Mouse (Mus musculus) MEL (cell line): Measurements from ENCODE around the gene Prkag1. TPM values are rescaled to one million over a fixed set of nuclear protein-coding genes. Genes with fewer than 3 reads are reported as not detected.

ENCODE experiments used
- DNase-seq: peaks from one replicate; pipeline ENCODE4 v3.0.0; 2011; ENCODE audit warnings: low read depth, low spot score
- H3K27ac ChIP-seq: 2 replicates; pipeline ENCODE4 v1.5.1; 2012; ENCODE audit warnings: low read depth, mild to moderate bottlenecking, control low read depth, low read length, moderate library complexity; ENCODE audit not compliant: control insufficient read depth
- H3K27me3 ChIP-seq, 2 experiments: fragments of 150-350 bp in 1 of 2; sonication (generic) in 1 of 2; 2 replicates each; pipeline ENCODE4 v1.6.1; 2012; ENCODE audit warnings: low read length in 2 of 2, mild to moderate bottlenecking in 2 of 2, improper control_type of control experiment in 1 of 2, moderate library complexity in 1 of 2; ENCODE audit not compliant: insufficient read depth in 2 of 2, control insufficient read depth in 1 of 2
- H3K36me3 ChIP-seq, 2 experiments: 2 replicates each; pipeline ENCODE4 v1.6.1; 2012 to 2014; ENCODE audit warnings: low read length in 2 of 2, improper control_type of control experiment in 1 of 2, inconsistent platforms in 1 of 2, mild to moderate bottlenecking in 1 of 2; ENCODE audit not compliant: insufficient read depth in 2 of 2, control insufficient read depth in 1 of 2
- H3K4me1 ChIP-seq, 2 experiments: fragments of 150-350 bp in 1 of 2; sonication (generic) in 1 of 2; 2 replicates each; pipeline ENCODE4 v1.6.1; 2012; ENCODE audit warnings: low read length in 2 of 2, improper control_type of control experiment in 1 of 2, mild to moderate bottlenecking in 1 of 2; ENCODE audit not compliant: insufficient read depth in 2 of 2, control insufficient read depth in 1 of 2
- H3K4me3 ChIP-seq, 2 experiments: fragments of 150-350 bp in 1 of 2; sonication (generic) in 1 of 2; 2 replicates each; pipeline ENCODE4 v1.5.1; 2012; ENCODE audit warnings: low read depth in 2 of 2, low read length in 2 of 2, mild to moderate bottlenecking in 2 of 2, moderate library complexity in 2 of 2, control low read depth in 1 of 2, improper control_type of control experiment in 1 of 2; ENCODE audit not compliant: control insufficient read depth in 1 of 2, insufficient read depth in 1 of 2
- H3K79me2 ChIP-seq: 2 replicates; pipeline ENCODE4 v1.6.1; 2012; ENCODE audit warnings: mild to moderate bottlenecking, low read length, moderate library complexity; ENCODE audit not compliant: control insufficient read depth, poor library complexity, insufficient read depth
- H3K9ac ChIP-seq: 2 replicates; pipeline ENCODE4 v1.6.1; 2012; ENCODE audit warnings: low read depth, mild to moderate bottlenecking, control low read depth, low read length, moderate library complexity; ENCODE audit not compliant: control insufficient read depth, poor library complexity, severe bottlenecking
- H3K9me3 ChIP-seq: fragments of 150-350 bp; sonication (generic); replicated peaks from 2 replicates; pipeline ENCODE4 v1.6.1; 2012; ENCODE audit warnings: mild to moderate bottlenecking, low read length, improper control_type of control experiment, moderate library complexity; ENCODE audit not compliant: insufficient read depth
- CHD1 ChIP-seq: IDR thresholded peaks from 2 replicates; pipeline ENCODE4 v1.6.1; 2012; ENCODE audit warnings: low read depth, mild to moderate bottlenecking, inconsistent platforms, low read length, improper control_type of control experiment
- CTCF ChIP-seq, 3 experiments: IDR thresholded peaks in 2 of 3; conservative IDR thresholded peaks in 1 of 3; 2 replicates each; pipeline ENCODE4 v1.5.1; 2011 to 2012; ENCODE audit warnings: low read length in 3 of 3, low read depth in 2 of 3, mild to moderate bottlenecking in 2 of 3, improper control_type of control experiment in 1 of 3, inconsistent platforms in 1 of 3, mixed read lengths in 1 of 3, moderate library complexity in 1 of 3; ENCODE audit not compliant: control insufficient read depth in 1 of 3, insufficient read depth in 1 of 3, poor library complexity in 1 of 3, severe bottlenecking in 1 of 3
- ELF1 ChIP-seq: IDR thresholded peaks from 2 replicates; pipeline ENCODE4 v1.6.1; 2014; ENCODE audit warnings: low read depth, mild to moderate bottlenecking, inconsistent platforms, low read length, improper control_type of control experiment, moderate library complexity
- ETS1 ChIP-seq: IDR thresholded peaks from 2 replicates; pipeline ENCODE4 v1.6.1; 2012; ENCODE audit warnings: low read depth, mild to moderate bottlenecking, inconsistent platforms, low read length, improper control_type of control experiment, moderate library complexity
- HCFC1 ChIP-seq: IDR thresholded peaks from 2 replicates; pipeline ENCODE4 v1.6.1; 2012; ENCODE audit warnings: low read depth, mild to moderate bottlenecking, inconsistent platforms, low read length, improper control_type of control experiment, moderate library complexity
- MAFK ChIP-seq: IDR thresholded peaks from 2 replicates; pipeline ENCODE4 v1.6.1; 2011; ENCODE audit warnings: low read depth, mild to moderate bottlenecking, low read length, improper control_type of control experiment, borderline replicate concordance
- MAX ChIP-seq: IDR thresholded peaks from 2 replicates; pipeline ENCODE4 v1.6.1; 2011; ENCODE audit warnings: low read length, improper control_type of control experiment
- MAZ ChIP-seq: IDR thresholded peaks from 2 replicates; pipeline ENCODE4 v1.6.1; 2012; ENCODE audit warnings: low read depth, mild to moderate bottlenecking, inconsistent platforms, low read length, improper control_type of control experiment
- MXI1 ChIP-seq: IDR thresholded peaks from 2 replicates; pipeline ENCODE4 v1.6.1; 2011; ENCODE audit warnings: mild to moderate bottlenecking, low read depth, low read length, improper control_type of control experiment
- MYC ChIP-seq: IDR thresholded peaks from 2 replicates; pipeline ENCODE4 v1.6.1; 2011; ENCODE audit warnings: low read depth, mild to moderate bottlenecking, low read length, improper control_type of control experiment, moderate library complexity
- NELFE ChIP-seq: IDR thresholded peaks from 2 replicates; pipeline ENCODE4 v1.6.1; 2011; ENCODE audit warnings: low read depth, low read length, improper control_type of control experiment
- NRF1 ChIP-seq: IDR thresholded peaks from 2 replicates; pipeline ENCODE4 v1.6.1; 2014; ENCODE audit warnings: low read depth, mild to moderate bottlenecking, inconsistent platforms, low read length, improper control_type of control experiment, moderate library complexity; ENCODE audit not compliant: poor library complexity, insufficient read depth, severe bottlenecking
- POLR2A ChIP-seq, 2 experiments: IDR thresholded peaks; 2 replicates each; pipeline ENCODE4 v1.6.1; 2011 to 2012; ENCODE audit warnings: low read length in 2 of 2, mild to moderate bottlenecking in 2 of 2, control low read depth in 1 of 2, improper control_type of control experiment in 1 of 2, low read depth in 1 of 2, moderate library complexity in 1 of 2; ENCODE audit not compliant: control insufficient read depth in 1 of 2, insufficient read depth in 1 of 2, poor library complexity in 1 of 2
- POLR2AphosphoS2 ChIP-seq: IDR thresholded peaks from 2 replicates; pipeline ENCODE4 v1.6.1; 2011; ENCODE audit warnings: low read length, improper control_type of control experiment
- RAD21 ChIP-seq: IDR thresholded peaks from 2 replicates; pipeline ENCODE4 v1.6.1; 2011; ENCODE audit warnings: mild to moderate bottlenecking, low read depth, low read length, improper control_type of control experiment
- RCOR1 ChIP-seq: IDR thresholded peaks from 2 replicates; pipeline ENCODE4 v1.6.1; 2012; ENCODE audit warnings: low read depth, mild to moderate bottlenecking, inconsistent platforms, low read length, improper control_type of control experiment
- SIN3A ChIP-seq: IDR thresholded peaks from 2 replicates; pipeline ENCODE4 v1.6.1; 2012; ENCODE audit warnings: low read length, improper control_type of control experiment, inconsistent platforms
- SMC3 ChIP-seq: IDR thresholded peaks from 2 replicates; pipeline ENCODE4 v1.6.1; 2011; ENCODE audit warnings: low read depth, low read length, improper control_type of control experiment
- TBP ChIP-seq: IDR thresholded peaks from 2 replicates; pipeline ENCODE4 v1.8.0; 2011; ENCODE audit warnings: low read depth, low read length, improper control_type of control experiment
- TCF12 ChIP-seq: IDR thresholded peaks from 2 replicates; pipeline ENCODE4 v1.6.1; 2014; ENCODE audit warnings: low read depth, mild to moderate bottlenecking, inconsistent platforms, low read length, improper control_type of control experiment, moderate library complexity
- USF2 ChIP-seq, 2 experiments: IDR thresholded peaks; 2 replicates each; pipeline ENCODE4 v1.6.1; 2011 to 2012; ENCODE audit warnings: improper control_type of control experiment in 2 of 2, low read length in 2 of 2, borderline replicate concordance in 1 of 2, inconsistent platforms in 1 of 2, low read depth in 1 of 2, mild to moderate bottlenecking in 1 of 2; ENCODE audit not compliant: insufficient read depth in 1 of 2
- ZC3H11A ChIP-seq: IDR thresholded peaks from 2 replicates; pipeline ENCODE4 v1.6.1; 2012; ENCODE audit warnings: low read depth, mild to moderate bottlenecking, inconsistent platforms, low read length, improper control_type of control experiment
- ZMIZ1 ChIP-seq: IDR thresholded peaks from 2 replicates; pipeline ENCODE4 v1.6.1; 2012; ENCODE audit warnings: low read depth, mild to moderate bottlenecking, inconsistent platforms, low read length, improper control_type of control experiment, moderate library complexity
- ZNF384 ChIP-seq: IDR thresholded peaks from 2 replicates; pipeline ENCODE4 v1.6.1; 2012; ENCODE audit warnings: low read depth, mild to moderate bottlenecking, inconsistent platforms, low read length, improper control_type of control experiment
- polyA plus RNA-seq, 2 experiments: library from polyadenylated mRNA; stranded (reverse) in 1 of 2; unstranded in 1 of 2; fragments of >175 nt in 1 of 2; fragments of >200 nt in 1 of 2; gene quantifications; 2 replicates each; pipeline versions ENCODE4 v1.2.1 to v1.2.4; 2012; ENCODE audit warnings: low replicate concordance in 2 of 2, low read depth in 1 of 2; ENCODE audit not compliant: insufficient read length in 2 of 2, insufficient read depth in 1 of 2, missing spikeins in 1 of 2
- total RNA-seq: library from RNA; depleted of rRNA; stranded (reverse); fragments of 300-350 nt; gene quantifications from 2 replicates; pipeline ENCODE4 v1.2.3, GENCODE M21; 2012

The Prkag1 gene
- total and polyA plus RNA-seq, 3 experiments: 122 to 348 (median 141) TPM

- TF ChIP-seq USF2 (IDR thresholded peaks at IDR 0.05; ENCODE audit: borderline replicate concordance in 1 of 2, insufficient read depth in 1 of 2, low read depth in 1 of 2, low read length in 2 of 2): no peak
- no peak for TF ChIP-seq ZMIZ1
- peak; percentile 15; the same call in 1 of the 2 replicates for TF ChIP-seq NELFE
- no peak for TF ChIP-seq ETS1
These were observed 25.8 kb downstream of the Prkag1 start (continued) for GRCm38 (mm10) chr15:98805324-98806040.

DNA sequence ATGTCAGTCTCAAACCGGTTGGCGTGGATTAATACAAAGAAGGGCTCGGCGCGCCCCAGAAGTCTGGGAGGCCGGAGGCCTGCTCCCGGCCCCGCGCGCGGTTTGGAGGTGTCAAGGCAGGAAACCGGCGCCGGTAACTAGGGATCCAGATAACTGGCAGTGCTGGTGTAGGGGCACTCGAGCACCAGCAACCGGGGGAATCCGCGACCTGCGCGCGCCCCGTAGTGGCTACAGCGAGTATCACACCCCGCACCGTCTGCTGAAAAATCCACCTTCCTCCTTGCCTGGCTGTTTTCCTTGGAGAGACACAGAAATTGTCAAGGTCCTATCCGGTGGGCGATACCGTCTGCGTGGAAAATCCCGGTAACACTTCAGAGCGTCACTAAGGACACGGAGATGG is 27.3 kb downstream of the Prkag1 start:
- H3K4me1 ChIP-seq: peaks cover 2 to 12% of the 10 kb centered on the region in 2 experiments; a peak in 2 of 4 replicates
- peak overlapping the region; percentile 67 for H3K9ac ChIP-seq
- peaks cover 28% of the 10 kb centered on the region for H3K79me2 ChIP-seq
- H3K4me3 ChIP-seq: peak overlapping the region in 1 of 2 experiments; percentile 38; a peak in 2 of 4 replicates
- no peak overlapping the region for H3K27ac ChIP-seq
- H3K27me3 ChIP-seq: no peaks in the 10 kb centered on the region
- peaks cover 0 to 8% of the 10 kb centered on the region in 2 experiments; a peak in 2 of 4 replicates for H3K36me3 ChIP-seq
- TF ChIP-seq POLR2AphosphoS2: no peak
- TF ChIP-seq MAZ: peak; percentile 76; the same call in 1 of the 2 replicates
- TF ChIP-seq NRF1: peak; percentile 40; the same call in 1 of the 2 replicates
- TF ChIP-seq POLR2A (IDR thresholded peaks at IDR 0.05; ENCODE audit: control insufficient read depth in 1 of 2, insufficient read depth in 1 of 2, low read depth in 1 of 2, low read length in 2 of 2, poor library complexity in 1 of 2): no peak
- peak; percentile 43; the same call in 1 of the 2 replicates for TF ChIP-seq TCF12
- peak; percentile 64 for TF ChIP-seq HCFC1
- peak; percentile 90 for TF ChIP-seq RAD21
- no peak for TF ChIP-seq RCOR1
- TF ChIP-seq CTCF (IDR thresholded peaks at IDR 0.05 in 2 of 3, conservative IDR thresholded peaks at IDR 0.05 in 1 of 3; ENCODE audit: control insufficient read depth in 1 of 3, insufficient read depth in 1 of 3, low read depth in 2 of 3, low read length in 3 of 3, poor library complexity in 1 of 3, severe bottlenecking in 1 of 3): peak; percentile 89 to 95 (median 94)
- TF ChIP-seq MXI1: peak; percentile 74
- TF ChIP-seq ETS1: 0 out of 2 replicates have a peak, but pooled peaks have one; percentile 33
- TF ChIP-seq SIN3A: peak; percentile 79; the same call in 1 of the 2 replicates
- no peak for TF ChIP-seq TBP
- TF ChIP-seq ELF1: peak; percentile 62
- TF ChIP-seq CHD1: no peak
- TF ChIP-seq ZC3H11A: peak; percentile 74
- TF ChIP-seq ZNF384: peak; percentile 59; the same call in 1 of the 2 replicates
- TF ChIP-seq SMC3: peak; percentile 83
- TF ChIP-seq MAFK: no peak
- 0 out of 2 replicates have a peak, but pooled peaks have one; percentile 33 for TF ChIP-seq MYC
- peak; percentile 77 for TF ChIP-seq MAX
- H3K9me3 ChIP-seq: no peaks in the 10 kb centered on the region
- DNase-seq: peak; percentile 91
